Mouse (Mus musculus) midbrain, postnatal 0 days (tissue): ENCODE data around the gene Hmcn2. TPM values are rescaled to one million over a fixed set of nuclear protein-coding genes. Genes with fewer than 3 reads are reported as not detected.

ENCODE experiments used
- ATAC-seq: fragments of 200-750 bp; cut with Nextera tagmentation; 2 replicates; pipeline ENCODE4 v1.8.0; 2017; ENCODE audit warnings: moderate number of reproducible peaks, mild to moderate bottlenecking, moderate TSS enrichment, moderate library complexity; ENCODE audit not compliant: low FRiP score
- DNase-seq: peaks from one replicate; pipeline ENCODE4 v3.0.0-alpha.2; 2015; ENCODE audit warnings: low spot score
- H3K27ac ChIP-seq: fragments of 300-500 bp; sonication (generic); 2 replicates; pipeline ENCODE4 v1.5.1; 2014; ENCODE audit warnings: low read depth, mild to moderate bottlenecking, low read length, mixed read lengths
- H3K27me3 ChIP-seq: fragments of 300-500 bp; sonication (generic); 2 replicates; pipeline ENCODE4 v1.6.1; 2014; ENCODE audit warnings: low read length, control low read depth, mixed read lengths; ENCODE audit not compliant: insufficient read depth
- H3K36me3 ChIP-seq: fragments of 300-500 bp; sonication (generic); 2 replicates; pipeline ENCODE4 v1.6.1; 2014; ENCODE audit warnings: low read length, control low read depth, mixed read lengths; ENCODE audit not compliant: insufficient read depth
- H3K4me1 ChIP-seq: fragments of 300-500 bp; sonication (generic); 2 replicates; pipeline ENCODE4 v1.6.1; 2014; ENCODE audit warnings: mild to moderate bottlenecking, control low read depth, antibody characterized with exemption, low read length, mixed read lengths; ENCODE audit not compliant: insufficient read depth
- H3K4me2 ChIP-seq: fragments of 300-500 bp; sonication (generic); 2 replicates; pipeline ENCODE4 v1.6.1; 2014; ENCODE audit warnings: low read depth, mild to moderate bottlenecking, low read length, mixed read lengths; ENCODE audit not compliant: poor library complexity, severe bottlenecking
- H3K4me3 ChIP-seq: fragments of 300-500 bp; sonication (generic); 2 replicates; pipeline ENCODE4 v1.5.1; 2014; ENCODE audit warnings: low read depth, mild to moderate bottlenecking, low read length, moderate library complexity
- H3K9ac ChIP-seq: fragments of 300-500 bp; sonication (generic); replicated peaks from 2 replicates; pipeline ENCODE4 v1.6.1; 2014; ENCODE audit warnings: mild to moderate bottlenecking, low read length, moderate library complexity, mixed read lengths; ENCODE audit not compliant: poor library complexity, severe bottlenecking
- H3K9me3 ChIP-seq: fragments of 300-500 bp; sonication (generic); 2 replicates; pipeline ENCODE4 v1.6.1; 2016; ENCODE audit warnings: low read length, control low read depth
- CTCF ChIP-seq: IDR thresholded peaks from 2 replicates; pipeline ENCODE4 v1.5.1; 2016; ENCODE audit warnings: antibody characterized with exemption, mild to moderate bottlenecking
- WGBS: fragments of 180-500 bp; shearing (Covaris S2); extraction: QIAGEN DNeasy Blood & Tissue Kit; methylation state at CpG from one replicate; pipeline ENCODE4 v1.1.7; 2014; 5-methylcytosine and 5-hydroxymethylcytosine counted together
- polyA plus RNA-seq: library from polyadenylated mRNA; unstranded; fragments of >200 nt; fragmentation: Nextera tagmentation; extraction: Ambion mirVana; gene quantifications from 2 replicates; pipeline ENCODE4 v1.2.1, GENCODE M21; 2015
- total RNA-seq: library from RNA; depleted of rRNA; stranded (reverse); fragments of >200 nt; gene quantifications from 2 replicates; pipeline ENCODE4 v1.2.3, GENCODE M21; 2014; rRNA removed

The Hmcn2 gene
- total and polyA plus RNA-seq, 2 experiments from 2014 or later: 0.37 to 0.60 TPM

GRCm38 (mm10) chr2:31508851-31509250, 194.6 kb downstream of the Hmcn2 start:
- Histone ChIP-seq H3K27me3 (0 out of 2 replicates have a peak, but pooled peaks cover 6% of the 10 kb centered on the region), H3K9ac (no peak overlapping the region), H3K9me3 (no peaks in the 10 kb centered on the region), H3K27ac (no peak overlapping the region), H3K4me2 (no peak overlapping the region), H3K4me1 (no peaks in the 10 kb centered on the region), H3K4me3 (no peak overlapping the region), H3K36me3 (no peaks in the 10 kb centered on the region)
- DNase-seq (no peak), ATAC-seq (no peak)
- TF ChIP-seq CTCF: peak; percentile 19; the same call in 1 of the 2 replicates
- WGBS: 95% methylated on average over 6 of the region's 6 CpGs

Other genes starting within 250 kb of the Hmcn2 start
- gene Fnbp1, start 172.4 kb upstream of the Hmcn2 start, total RNA-seq: 22.1 and 23.6 TPM in 2 replicates
- gene Fnbp1, start 172.4 kb upstream of the Hmcn2 start, polyA plus RNA-seq: 25.2 and 30.7 TPM in 2 replicates
- 46.7 and 47.3 TPM in 2 replicates for gene Gpr107, start 162.1 kb upstream of the Hmcn2 start, total RNA-seq
- 30.9 and 31.6 TPM in 2 replicates for gene Gpr107, start 162.1 kb upstream of the Hmcn2 start, polyA plus RNA-seq
- gene Ncs1, start 68.6 kb upstream of the Hmcn2 start, total RNA-seq: 190 and 202 TPM in 2 replicates
- gene Ncs1, start 68.6 kb upstream of the Hmcn2 start, polyA plus RNA-seq: 181 and 183 TPM in 2 replicates
- gene Ass1, start 155.8 kb downstream of the Hmcn2 start, total RNA-seq: 17.4 and 24.9 TPM in 2 replicates
- gene Ass1, start 155.8 kb downstream of the Hmcn2 start, polyA plus RNA-seq: 26.4 and 30.3 TPM in 2 replicates